Mouse (Mus musculus): ENCODE results near the gene Hyal1. TPM values are rescaled to one million over a fixed set of nuclear protein-coding genes. Genes with fewer than 3 reads are reported as not detected.

Hyal1 gene
- total RNA-seq, 2 experiments from 2014 or later, result 3.4 to 4.7 TPM

DNA sequence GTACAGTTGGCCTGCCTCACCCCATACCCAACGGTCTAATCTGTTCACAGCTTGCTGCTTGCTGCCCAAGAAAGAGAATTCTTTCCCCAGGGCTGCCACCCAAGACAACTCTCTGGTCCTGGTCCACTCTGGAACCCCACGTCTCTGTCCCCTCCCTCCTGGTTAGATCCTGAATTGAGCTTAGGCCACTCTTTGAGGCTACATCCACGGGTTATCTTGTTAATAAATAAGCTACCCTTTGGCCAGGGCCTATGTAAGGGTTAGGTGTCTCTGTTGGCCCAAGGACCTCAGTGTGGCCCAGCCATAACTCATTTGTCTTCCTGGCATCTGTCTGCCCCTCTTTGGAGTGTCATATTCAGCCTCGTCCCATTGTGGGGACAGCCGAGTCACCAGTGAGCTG is 21.7 kb downstream of the Hyal1 start:
- DNase-seq, result no peak

DNA sequence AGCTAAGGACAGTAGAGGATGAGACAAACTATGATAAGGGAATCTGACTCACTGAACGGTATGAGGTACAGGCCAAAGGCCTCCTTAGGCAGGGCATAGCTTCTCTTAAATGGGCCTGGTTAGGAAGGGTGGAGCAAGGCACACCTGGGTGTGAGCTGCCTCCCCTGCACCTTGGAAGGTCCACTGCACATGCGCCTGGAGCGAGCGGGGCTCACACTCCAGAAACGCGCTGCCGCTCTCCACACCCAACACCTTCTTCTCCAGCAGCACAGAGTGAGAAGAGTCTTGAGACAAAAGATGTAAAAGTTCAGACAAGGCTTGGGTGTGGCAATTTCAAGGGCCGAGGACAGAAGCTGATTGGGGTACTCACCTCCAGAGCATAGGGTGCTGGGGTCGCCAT is 22.7 kb downstream of the Hyal1 start:
- DNase-seq, result no peak

DNA sequence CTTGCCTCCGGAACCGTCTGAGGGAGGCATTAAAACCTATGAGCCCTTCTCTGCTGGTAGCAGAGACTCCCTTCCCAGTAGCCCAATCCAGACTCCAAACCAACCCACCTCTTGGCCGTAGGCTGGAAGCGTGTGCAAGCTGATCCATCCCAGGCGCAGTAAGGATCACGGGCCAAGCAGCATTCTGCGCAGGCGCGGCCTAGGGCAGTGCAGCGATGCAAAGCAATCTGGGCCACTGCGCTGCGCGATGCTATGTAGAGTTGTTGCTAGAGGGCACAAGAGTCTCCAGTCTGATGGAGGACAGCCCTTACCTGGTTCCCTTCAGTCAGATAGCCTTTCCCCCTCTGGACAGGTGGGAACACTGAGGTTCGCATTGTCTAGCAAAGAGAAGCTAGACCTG is 23.1 kb downstream of the Hyal1 start:
- peak; percentile 55 for DNase-seq

DNA sequence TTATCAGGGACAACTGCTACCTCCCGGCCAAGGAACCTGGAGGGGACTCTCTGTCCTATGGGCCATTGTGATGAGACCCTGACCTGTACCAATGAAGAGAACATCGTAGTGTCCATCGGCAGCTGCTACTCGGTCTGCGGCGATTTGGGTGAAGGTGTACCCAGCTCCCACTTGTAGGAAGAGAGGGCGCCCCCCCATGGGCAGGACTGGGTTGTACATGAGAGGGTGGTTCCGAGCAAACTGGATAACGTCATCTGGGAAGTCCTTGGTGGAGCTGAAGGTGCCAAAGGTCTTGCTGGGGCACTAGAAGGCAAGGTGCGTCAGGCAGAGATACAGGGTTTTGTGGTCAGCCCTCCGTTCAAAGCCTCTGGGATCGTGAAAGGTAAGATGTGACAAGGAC is 24.0 kb downstream of the Hyal1 start:
- DNase-seq, result no peak

DNA sequence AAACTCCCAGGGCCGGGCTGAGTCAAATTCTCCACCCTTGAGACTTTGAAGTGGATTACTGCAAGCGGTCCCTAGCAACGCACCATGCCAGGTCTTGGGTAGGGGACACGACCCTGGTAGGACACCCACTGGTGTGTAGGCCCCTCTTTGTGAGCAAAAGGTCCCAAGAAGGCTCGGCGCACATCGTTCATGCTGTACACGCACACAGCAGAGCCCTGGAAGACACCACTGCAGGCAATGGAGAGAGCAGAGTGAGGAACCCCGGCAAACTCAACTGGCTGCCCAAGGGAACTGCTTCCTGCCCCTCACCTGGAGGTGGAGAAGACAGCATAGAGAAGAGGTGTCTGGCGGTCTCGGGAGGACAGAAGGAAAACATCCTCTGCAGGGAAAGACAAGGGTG is 24.5 kb downstream of the Hyal1 start:
- DNase-seq, result no peak

DNA sequence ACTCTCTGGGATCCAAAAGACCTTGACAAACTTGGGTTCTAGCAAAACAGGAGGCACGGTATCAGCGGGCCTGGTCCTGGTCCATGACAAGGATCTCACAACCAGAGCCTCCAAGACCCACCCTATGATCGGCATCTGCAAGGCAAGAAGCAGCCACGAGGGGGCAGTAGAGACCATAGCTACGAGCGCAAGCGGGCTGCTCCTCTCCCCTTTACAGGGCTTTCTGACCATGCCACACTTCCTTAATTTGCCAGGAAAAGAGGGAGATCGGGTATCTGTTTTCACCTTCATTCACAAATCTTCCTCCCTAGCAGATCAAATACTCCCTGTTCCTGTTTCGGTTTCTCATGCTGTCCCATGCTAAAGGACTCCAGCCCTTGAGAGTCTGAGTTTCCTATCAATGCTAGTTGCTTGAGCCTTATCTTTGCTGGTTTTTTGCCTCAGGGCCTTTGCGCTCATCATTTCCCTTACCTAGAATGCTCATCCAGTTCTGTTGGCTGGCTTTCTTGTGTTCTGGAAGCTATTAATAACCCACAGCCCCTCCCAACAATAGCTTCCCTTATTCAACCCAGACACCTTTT is 25.4 kb downstream of the Hyal1 start:
- peak; percentile 98 for DNase-seq

DNA sequence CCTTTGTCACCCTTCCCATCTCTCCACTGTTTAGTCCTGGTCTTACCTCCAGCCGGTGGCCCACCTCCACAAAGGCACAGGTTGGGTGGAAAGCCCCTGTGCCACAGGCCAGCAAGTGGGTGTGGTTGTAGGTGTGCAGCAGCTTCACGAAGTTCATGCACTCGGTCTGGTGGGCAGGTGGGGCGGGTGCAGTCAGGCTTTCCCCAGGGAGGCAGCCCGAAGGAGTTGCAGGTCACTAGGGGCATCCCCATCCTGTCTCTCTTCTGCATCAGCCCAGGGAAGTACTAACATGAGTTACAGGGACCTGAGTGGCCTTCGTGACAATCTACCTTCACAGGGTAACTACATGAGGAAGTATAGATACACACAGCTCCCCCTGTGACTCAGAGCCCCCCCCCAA is 26.5 kb downstream of the Hyal1 start:
- DNase-seq, result no peak

DNA sequence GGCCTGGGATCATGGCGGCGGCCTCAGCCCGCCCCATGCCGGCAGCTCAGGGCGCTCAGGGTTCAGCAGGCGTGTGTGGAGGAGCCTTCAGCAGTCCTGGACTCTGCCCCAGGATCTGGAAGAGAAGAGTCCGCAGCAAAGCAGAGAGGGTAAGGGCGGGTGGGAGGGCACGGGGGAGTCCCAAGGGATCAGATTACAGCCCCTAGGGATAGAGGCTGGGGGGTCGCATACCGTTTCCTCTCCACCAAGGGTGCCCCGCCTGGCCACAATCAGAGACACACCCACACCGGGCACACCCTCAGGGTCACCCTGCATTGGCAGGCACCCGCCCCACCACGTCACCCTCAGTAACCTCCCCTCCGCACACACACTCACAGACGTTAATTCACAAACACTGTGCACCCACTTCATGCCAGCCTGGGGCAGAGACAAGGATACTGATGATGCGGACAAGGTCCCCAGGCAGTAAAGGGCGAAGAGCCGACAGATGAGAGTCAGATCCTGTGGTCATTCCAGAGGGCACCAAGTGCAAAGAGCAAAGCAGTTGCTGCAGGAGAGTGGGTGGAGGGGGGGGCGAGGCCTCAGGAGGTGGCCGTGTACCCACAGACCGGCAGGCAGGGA is 28.4 kb downstream of the Hyal1 start:
- DNase-seq, result peak; percentile 57

DNA sequence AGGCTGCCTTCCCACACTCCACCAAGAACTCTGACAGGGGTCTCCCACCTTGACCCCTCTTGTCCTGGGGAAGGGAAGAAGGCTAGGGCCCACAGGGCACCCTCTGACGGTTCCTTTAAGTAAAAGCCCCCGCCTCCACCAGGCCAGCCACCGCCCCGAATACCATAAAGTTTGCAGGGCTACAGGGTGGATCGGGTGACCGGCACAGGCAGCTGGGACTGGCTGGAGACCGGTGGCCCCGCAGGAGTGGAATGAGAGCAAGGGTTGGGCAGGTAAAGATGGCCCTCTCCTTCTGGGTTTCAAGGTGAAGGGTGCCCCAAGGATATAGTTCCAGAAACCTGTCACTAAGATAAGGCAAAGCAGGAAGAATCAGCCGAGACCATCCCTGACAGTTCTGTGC is 29.9 kb downstream of the Hyal1 start:
- peak; percentile 64 for DNase-seq

DNA sequence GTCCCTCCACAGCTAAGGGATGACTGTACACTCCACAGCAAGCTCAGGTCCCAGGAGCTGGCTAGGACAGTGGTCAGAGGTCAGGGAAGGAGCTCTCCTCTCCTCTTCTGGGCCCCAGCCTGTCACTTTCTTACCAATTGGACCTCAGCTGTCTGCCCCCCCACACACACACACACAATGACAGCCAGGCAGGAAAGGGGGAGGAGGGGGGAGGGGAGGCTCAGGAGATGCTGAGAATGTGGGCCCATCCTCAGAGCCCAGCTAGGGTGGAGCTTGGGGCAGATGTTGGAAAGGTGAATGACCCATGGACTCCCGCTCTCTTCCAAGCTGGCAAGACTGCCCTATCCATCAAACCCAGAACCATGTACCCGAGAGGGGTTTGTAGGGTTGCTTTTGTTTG is 30.3 kb downstream of the Hyal1 start:
- no peak for DNase-seq

DNA sequence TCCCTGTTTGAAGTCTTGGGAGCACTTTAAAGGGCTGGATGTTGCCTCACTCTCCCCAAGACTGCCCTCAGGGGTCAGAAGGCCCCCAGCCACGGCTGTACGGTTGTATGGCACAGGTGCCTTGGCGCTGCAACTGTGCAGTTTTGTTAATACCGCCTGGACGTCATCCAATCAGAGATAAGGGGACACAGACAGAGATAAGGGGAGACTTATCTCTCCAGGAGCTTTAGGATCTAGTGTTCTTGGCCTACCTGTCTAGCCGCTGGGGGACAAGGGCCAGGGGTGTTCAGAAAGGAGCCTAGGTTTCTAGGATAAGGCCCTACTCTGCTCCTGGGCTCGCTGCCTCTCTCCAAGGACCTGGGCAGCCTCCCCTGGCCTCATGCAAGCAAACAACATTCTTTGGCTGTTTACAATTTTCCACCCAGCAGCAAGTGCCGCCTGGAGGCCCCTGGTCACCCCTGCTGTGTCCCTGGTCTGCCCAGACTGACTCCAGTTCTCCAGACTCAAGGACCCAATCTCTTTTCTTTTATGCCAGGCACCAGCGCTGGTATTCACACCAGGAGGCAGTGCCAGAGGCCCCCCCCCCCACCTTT is 31.0 kb downstream of the Hyal1 start:
- no peak for DNase-seq

DNA sequence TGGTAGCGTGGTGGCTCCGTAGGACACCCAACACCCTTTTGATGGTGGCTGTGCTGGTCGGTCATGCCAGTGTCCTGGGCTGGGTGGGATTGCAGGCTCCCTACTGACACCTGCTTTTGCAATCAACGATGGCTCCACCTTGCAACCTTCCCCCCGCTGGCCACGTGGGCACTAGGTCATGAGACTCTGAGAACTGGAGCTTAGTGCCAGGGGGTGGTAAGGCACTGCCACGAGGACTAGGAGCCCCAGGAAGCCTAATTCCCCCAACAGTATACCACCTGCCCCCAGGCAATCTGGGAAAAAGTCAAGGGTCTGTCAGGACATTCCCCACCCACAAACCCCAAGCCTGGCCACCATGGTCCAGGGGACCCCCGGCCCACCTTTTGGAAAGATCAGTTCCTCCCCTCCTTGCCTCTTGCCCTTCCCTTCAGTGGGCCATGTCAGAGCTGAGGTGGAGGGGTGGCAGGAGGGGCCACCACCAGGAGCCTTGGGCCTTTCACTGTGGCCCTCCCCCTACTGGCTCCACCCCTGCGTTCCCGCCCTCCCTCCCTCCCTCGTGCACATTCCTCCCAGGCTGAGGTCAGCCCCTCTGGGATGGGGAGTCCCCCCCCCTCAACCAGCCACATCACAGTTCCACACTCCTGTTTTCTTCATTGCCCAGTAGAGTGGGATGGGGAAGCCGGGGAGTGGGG is 32.2 kb downstream of the Hyal1 start, which contains the start of gene Sema3b:
Gene Sema3b, minus strand, starts transcription at position 489 of the 692 bp plus-strand sequence.
- peak; percentile 59 for DNase-seq

DNA sequence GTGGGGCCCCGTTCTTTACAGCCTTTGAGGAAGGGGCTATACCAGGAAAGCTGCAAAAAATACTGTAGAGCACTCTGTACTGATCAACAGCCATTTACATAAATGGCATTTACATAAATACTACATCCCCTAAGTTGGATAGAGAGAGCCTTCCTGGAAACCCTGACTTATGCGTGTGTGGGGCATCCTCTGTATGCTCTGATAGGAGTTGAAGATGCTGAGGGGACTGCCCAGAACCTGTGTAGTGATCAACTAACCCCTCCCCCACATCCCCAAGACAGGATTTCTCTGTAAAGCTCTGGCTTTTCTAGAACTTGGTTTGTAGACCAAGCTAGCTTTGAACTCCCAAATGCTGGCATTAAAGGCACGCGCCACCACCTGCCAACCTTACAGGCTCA is 32.7 kb downstream of the Hyal1 start:
- no peak for DNase-seq

DNA sequence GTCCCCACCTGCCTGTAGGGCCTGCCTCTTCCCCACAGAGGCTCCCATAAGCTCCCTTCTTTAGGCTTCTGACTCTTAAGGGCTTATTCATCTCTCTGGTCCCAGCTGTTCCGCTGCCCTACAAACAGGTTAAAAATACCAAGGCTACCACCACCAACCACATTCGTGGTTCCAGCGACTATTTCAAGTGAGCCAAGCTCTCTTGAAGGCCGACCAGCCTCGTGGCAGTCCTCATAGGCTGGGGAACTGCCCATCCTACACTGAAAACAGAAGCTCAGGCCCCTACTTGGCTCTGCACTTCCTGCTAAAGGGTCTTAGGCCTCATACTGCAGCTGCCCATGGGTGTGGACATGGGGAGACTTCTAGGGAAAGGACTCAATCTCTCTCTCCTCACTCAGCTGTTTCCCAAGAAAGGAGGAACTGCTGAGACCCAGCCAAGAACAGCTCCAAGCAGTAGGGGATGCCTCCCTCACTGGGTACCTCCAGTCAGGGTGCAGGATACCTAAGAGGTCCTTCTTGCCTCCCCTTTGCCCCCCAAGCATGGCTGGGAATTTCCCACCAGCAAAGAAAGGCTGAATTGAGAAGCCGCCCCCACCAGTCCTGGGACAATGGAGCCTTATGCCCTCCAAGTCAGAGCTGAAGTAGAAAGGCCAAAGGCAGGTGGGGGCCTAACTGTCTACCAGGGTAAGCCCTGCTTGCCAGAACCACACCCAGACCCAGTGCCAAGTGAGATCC is 34.9 kb downstream of the Hyal1 start:
- DNase-seq, result peak; percentile 28

DNA sequence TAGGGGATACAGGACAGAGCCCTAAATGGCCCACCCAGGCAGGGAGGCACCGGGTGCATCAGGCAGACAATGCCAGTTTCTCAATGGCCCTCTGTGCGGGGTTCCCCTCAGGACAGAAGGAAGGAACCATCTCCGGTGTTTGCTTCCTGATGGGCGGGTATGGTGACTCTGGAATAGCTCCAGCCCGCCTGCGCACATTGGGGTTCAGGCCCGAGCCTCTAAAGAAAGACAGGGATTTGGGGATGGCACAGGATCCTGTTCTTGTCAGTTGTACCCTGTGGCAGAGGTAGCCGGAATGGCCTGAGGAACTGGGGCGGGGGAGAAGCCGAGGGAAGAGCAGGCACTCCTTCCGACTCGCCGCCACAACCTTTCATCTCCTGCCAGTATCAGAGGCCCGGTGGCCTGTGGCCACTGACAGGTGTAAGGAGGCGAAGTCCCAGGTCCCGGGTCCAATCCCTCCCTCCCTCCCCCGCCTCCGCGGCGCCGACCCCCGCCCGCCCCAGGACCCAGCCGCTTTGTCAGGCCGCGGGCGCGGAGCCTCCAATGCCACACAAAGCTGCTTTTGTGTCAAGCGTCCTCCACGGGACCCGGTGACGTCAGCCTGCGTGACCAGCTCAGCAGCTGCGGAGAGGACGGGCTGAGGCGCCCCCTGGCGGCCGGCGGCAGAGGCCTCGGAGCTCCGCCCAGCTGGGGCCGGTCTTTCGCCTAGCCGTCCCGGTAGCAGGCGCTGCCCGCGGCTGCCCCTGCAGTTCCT is 35.6 kb downstream of the Hyal1 start:
- peak; percentile 100 for DNase-seq

DNA sequence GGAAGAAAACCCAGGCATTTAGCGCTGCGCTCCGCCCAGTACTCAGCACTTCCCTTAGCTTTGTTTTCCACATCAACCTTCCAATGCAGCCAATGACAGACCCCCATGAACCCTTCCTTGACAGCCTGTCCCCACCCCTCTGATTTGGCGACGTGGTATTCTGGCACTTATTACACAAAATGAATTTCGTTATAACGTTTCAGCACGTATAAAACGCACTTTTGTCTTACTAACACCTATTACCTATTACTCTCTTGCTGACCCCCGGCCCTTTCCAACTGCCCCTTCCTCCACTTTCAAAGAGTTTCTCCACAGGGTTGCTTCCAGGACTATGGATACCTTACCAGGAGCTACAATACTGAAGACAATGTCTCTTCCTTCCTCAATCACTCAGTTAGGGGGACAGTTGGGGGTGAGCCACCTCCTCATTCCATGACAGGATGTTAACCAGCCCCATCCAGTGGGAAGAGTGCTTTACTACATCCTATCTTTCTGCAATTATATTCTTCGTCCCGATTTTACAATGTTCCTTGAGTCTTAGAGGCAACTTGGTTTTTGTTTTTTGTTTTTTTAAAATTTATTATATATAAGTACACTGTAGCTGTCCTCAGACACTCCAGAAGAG is 36.3 kb downstream of the Hyal1 start:
- peak; percentile 56 for DNase-seq

DNA sequence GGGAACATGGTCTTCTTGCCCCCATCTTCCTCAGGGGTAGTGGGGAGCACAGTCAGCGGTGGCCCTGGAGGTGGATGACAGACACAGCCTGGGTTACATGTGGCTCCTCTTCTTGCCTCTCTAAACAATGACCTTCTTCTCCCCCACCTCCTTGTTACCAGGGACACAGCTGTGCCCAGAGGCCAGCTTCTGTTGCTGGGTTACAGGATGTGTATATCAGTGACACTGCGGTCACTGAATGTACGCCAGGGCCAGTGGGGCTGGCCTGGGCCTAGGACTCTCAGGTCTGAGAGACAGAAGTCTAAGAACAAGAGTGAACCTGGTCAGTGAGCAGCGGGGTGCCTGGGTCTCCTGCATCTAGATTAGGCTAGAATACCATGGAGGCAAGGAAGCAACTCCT is 38.3 kb downstream of the Hyal1 start:
- DNase-seq, result no peak

DNA sequence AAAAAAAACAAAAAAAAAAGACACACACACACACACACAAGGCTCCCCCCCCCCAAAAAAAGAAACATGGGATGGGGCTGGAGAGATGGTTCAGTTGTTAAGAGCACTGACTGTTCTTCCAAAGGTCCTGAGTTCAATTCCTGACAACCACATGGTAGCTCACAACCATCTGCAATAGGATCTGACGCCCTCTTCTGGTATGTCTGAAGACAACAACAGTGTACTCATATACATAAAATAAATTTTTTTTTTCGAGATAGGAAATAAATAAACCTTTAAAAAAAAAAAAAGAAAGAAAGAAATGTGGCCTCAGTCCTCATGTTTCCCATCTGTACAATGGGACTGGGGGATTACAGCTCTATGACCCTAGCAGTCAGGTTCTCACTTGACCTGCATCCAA is 40.7 kb downstream of the Hyal1 start:
- DNase-seq, result no peak

DNA sequence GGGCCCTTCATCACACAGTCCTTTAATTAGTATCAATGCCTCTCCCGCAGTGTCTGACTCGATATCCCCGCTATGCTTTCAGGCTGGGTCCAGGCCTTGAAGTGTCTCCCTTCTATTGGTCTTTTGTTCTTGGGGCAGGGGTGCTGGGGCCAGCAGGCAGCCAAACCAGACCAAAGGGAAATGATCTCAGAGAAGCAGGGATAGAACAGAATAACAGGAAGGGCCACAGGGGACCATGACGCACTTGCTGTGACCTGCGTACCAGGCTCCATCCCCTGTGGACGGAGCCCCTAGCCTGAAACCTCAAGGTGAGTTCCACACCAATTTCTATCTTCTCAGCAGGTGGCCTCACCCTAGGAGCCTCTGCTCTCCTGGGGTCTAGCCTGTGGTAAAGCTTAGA is 41.4 kb downstream of the Hyal1 start:
- no peak for DNase-seq

DNA sequence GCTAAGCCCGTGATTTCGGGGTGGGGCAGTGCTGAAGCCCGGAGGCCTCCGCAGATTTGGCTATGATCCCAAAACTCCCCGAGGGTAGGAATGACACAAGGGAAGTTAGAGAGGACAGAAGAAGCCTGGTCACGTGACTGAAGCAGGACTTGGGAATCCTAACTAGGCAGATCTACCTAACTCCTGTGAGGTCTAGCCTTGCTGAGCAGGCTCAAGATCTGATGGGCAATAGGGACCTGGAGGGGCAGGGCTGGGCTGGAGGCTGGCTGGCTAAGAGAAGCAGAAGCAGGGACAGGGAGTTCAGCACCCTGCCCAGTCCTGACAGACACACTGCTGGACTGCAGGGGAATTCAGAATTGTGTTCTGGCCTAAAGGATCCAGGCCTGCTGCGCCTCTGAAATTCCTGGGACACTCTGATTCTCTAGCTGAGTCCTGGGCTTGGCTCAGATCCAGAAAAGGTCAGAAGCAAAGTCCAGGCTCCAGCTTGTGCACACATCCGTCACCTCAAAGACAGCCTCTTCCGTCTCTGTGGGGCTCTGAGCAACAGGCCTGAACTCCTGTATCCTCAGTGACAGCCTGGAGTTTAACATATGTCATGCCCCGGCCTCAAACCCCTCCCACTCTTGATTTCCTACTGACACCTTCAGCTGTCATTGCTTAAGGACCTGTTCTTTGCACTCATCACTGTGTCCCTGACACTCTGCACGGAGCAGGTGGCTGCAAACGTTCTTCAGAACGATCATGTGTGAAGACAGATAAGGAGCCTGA is 42.2 kb downstream of the Hyal1 start:
- peak; percentile 75 for DNase-seq

DNA sequence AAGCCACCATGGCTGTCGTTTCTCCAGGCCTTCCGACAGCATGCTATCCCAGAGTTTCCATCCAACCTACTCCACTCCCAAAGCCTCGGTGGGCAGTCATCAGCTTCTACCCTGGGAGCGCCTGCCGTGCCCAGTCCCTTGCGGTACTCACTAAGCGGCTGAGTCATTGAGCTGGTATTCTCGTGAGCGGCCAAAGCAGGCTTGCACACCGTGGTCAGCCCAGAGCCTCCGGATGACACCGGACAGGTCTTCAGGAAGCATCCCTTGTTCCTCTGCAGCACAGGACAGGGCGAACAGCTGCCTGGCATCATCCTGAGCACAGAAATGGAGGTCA is 42.8 kb downstream of the Hyal1 start:
- DNase-seq, result peak; percentile 64

All from heart, postnatal 4 days (tissue).